ENCODE assay signal across 8 mouse cellular contexts in genomic region chr3:145904850-145905776, GRCm38 (mm10). TPM values are rescaled to one million over a fixed set of nuclear protein-coding genes. Genes with fewer than 3 reads are reported as not detected.
DNase-seq lines count a peak whose midpoint lies in the region; ATAC-seq lines count a peak whose summit lies in the region.

No protein-coding gene starts in this region.

- WGBS in intestine, embryonic 14.5 days, result 51% methylated on average over 22 of the region's 22 CpGs
- WGBS in limb, embryonic 11.5 days, result 58% methylated on average over 22 of the region's 22 CpGs
- WGBS in midbrain, embryonic 16.5 days, result 50% methylated on average over 22 of the region's 22 CpGs

- H3K9me3 ChIP-seq in intestine, embryonic 14.5 days (ENCODE audit: control insufficient read depth, low read length), result no peaks in the 10 kb centered on the region
- no peaks in the 10 kb centered on the region for H3K9me3 ChIP-seq in limb, embryonic 11.5 days (ENCODE audit: control insufficient read depth, low read length)
- H3K9me3 ChIP-seq in midbrain, embryonic 16.5 days (replicated peaks; ENCODE audit: control insufficient read depth, low read length, poor library complexity, severe bottlenecking), result no peaks in the 10 kb centered on the region

- no peak overlapping the region for H3K4me3 ChIP-seq in intestine, embryonic 14.5 days (ENCODE audit: low read depth, low read length)
- H3K4me3 ChIP-seq in limb, embryonic 11.5 days (ENCODE audit: low read depth, low read length), result no peak overlapping the region
- no peak overlapping the region for H3K4me3 ChIP-seq in midbrain, embryonic 16.5 days (ENCODE audit: low read depth, low read length)

- no peaks in the 10 kb centered on the region for H3K27me3 ChIP-seq in intestine, embryonic 14.5 days (replicated peaks; ENCODE audit: control insufficient read depth, insufficient read depth, low read length)
- no peaks in the 10 kb centered on the region for H3K27me3 ChIP-seq in limb, embryonic 11.5 days (ENCODE audit: control insufficient read depth, insufficient read depth, low read length)
- H3K27me3 ChIP-seq in midbrain, embryonic 16.5 days (ENCODE audit: control insufficient read depth, insufficient read depth, low read depth, low read length), result no peaks in the 10 kb centered on the region
- H3K27me3 ChIP-seq in splenic B cell, adult 2 months (ENCODE audit: control insufficient read depth, insufficient read depth, low read length, poor library complexity, severe bottlenecking), result no peaks in the 10 kb centered on the region

- DNase-seq in 416B (ENCODE audit: low read depth), result peak; percentile 76
- peak; percentile 67 for DNase-seq in R1 (ENCODE audit: low read depth, low spot score)
- DNase-seq in gastrocnemius, adult 8-10 months (ENCODE audit: low spot score in 2 of 2), result peak; percentile 10 to 41
- DNase-seq in intestine, embryonic 14.5 days (ENCODE audit: low spot score), result peak; percentile 98
- peak; percentile 95 for DNase-seq in limb, embryonic 11.5 days (ENCODE audit: low spot score)
- DNase-seq in splenic B cell, adult 2 months (ENCODE audit: low read depth, low spot score), result peak; percentile 70

- H3K9ac ChIP-seq in intestine, embryonic 14.5 days (ENCODE audit: low read length), result no peak overlapping the region; the same call in 1 of the 2 replicates
- no peak overlapping the region; the same call in 1 of the 2 replicates for H3K9ac ChIP-seq in limb, embryonic 11.5 days (ENCODE audit: low read length)
- H3K9ac ChIP-seq in midbrain, embryonic 16.5 days (ENCODE audit: low read depth, low read length), result peak overlapping the region; percentile 17; the same call in 1 of the 2 replicates

- no peaks in the 10 kb centered on the region for H3K36me3 ChIP-seq in intestine, embryonic 14.5 days (ENCODE audit: control insufficient read depth, insufficient read depth, low read length)
- H3K36me3 ChIP-seq in limb, embryonic 11.5 days (ENCODE audit: control insufficient read depth, insufficient read depth, low read length), result no peaks in the 10 kb centered on the region
- no peaks in the 10 kb centered on the region for H3K36me3 ChIP-seq in midbrain, embryonic 16.5 days (ENCODE audit: control insufficient read depth, insufficient read depth, low read length)
- H3K36me3 ChIP-seq in splenic B cell, adult 2 months (ENCODE audit: control insufficient read depth, insufficient read depth, low read length, poor library complexity, severe bottlenecking), result no peaks in the 10 kb centered on the region

- H3K4me2 ChIP-seq in intestine, embryonic 14.5 days (ENCODE audit: low read length), result peak overlapping the region; percentile 33
- H3K4me2 ChIP-seq in limb, embryonic 11.5 days (ENCODE audit: low read depth, severe bottlenecking), result no peak overlapping the region; the same call in 1 of the 2 replicates
- H3K4me2 ChIP-seq in midbrain, embryonic 16.5 days (ENCODE audit: low read length), result peak overlapping the region; percentile 44

- ATAC-seq in common myeloid progenitor, adult 5-6 weeks (replicated peaks; ENCODE audit: low read depth, poor library complexity, severe bottlenecking), result peak; percentile 74
- ATAC-seq in intestine, embryonic 14.5 days (replicated peaks; ENCODE audit: low FRiP score, low TSS enrichment, low read depth), result no peak; the same call in 1 of the 2 replicates
- 0 out of 2 replicates have a peak, but pooled peaks have one; percentile 39 for ATAC-seq in limb, embryonic 11.5 days (ENCODE audit: insufficient number of reproducible peaks, low FRiP score, low TSS enrichment, low read depth)
- ATAC-seq in midbrain, embryonic 16.5 days, result peak; percentile 71

- H3K4me1 ChIP-seq in intestine, embryonic 14.5 days (replicated peaks; ENCODE audit: control insufficient read depth, insufficient read depth, low read length), result no peaks in the 10 kb centered on the region; the same call in 1 of the 2 replicates
- no peaks in the 10 kb centered on the region for H3K4me1 ChIP-seq in limb, embryonic 11.5 days (ENCODE audit: control insufficient read depth, insufficient read depth, low read length)
- peaks cover 2% of the 10 kb centered on the region; the same call in 1 of the 2 replicates for H3K4me1 ChIP-seq in midbrain, embryonic 16.5 days (ENCODE audit: control insufficient read depth, insufficient read depth, low read length)

- no peak overlapping the region for H3K27ac ChIP-seq in intestine, embryonic 14.5 days (ENCODE audit: low read depth)
- no peak overlapping the region for H3K27ac ChIP-seq in limb, embryonic 11.5 days (replicated peaks; ENCODE audit: low read depth, low read length)
- H3K27ac ChIP-seq in midbrain, embryonic 16.5 days (ENCODE audit: low read length), result no peak overlapping the region

RNA-seq across cellular contexts. Expression of gene Bcl10, which starts 17.5 kb away (rescaled TPM):
- total RNA-seq in common myeloid progenitor, adult 5-6 weeks (2017), result 50.3 and 52.5 TPM in 2 replicates
- 10 to 100 TPM in 2 of 4 experiments, 1 to 10 TPM in 2; 9.0 to 11.2 (median 9.9) TPM for total RNA-seq in gastrocnemius, adult 8-10 months (2022)
- polyA plus RNA-seq in intestine, embryonic 14.5 days (2014; fragmentation: Nextera tagmentation; extraction: Ambion mirVana), result 52.9 and 53.5 TPM in 2 replicates
- polyA plus RNA-seq in limb, embryonic 11.5 days (2014; fragmentation: Nextera tagmentation; extraction: Ambion mirVana), result 54.7 and 57.7 TPM in 2 replicates
- polyA plus RNA-seq in midbrain, embryonic 16.5 days (2015; fragmentation: Nextera tagmentation; extraction: Ambion mirVana), result 30.2 and 32.6 TPM in 2 replicates

RNA-seq across cellular contexts. Expression of gene 2410004B18Rik, which starts 32.7 kb away (rescaled TPM):
- total RNA-seq in common myeloid progenitor, adult 5-6 weeks (2017), result 17.0 and 36.4 TPM in 2 replicates
- 10 to 100 TPM; 17.1 to 23.1 (median 19.4) TPM for total RNA-seq in gastrocnemius, adult 8-10 months (2022)
- polyA plus RNA-seq in intestine, embryonic 14.5 days (2014; fragmentation: Nextera tagmentation; extraction: Ambion mirVana), result 46.2 and 50.7 TPM in 2 replicates
- 55.1 and 61.3 TPM in 2 replicates for polyA plus RNA-seq in limb, embryonic 11.5 days (2014; fragmentation: Nextera tagmentation; extraction: Ambion mirVana)
- 88.2 and 96.1 TPM in 2 replicates for polyA plus RNA-seq in midbrain, embryonic 16.5 days (2015; fragmentation: Nextera tagmentation; extraction: Ambion mirVana)

Comparison
In these comparisons a context has a peak if more than half of its experiments do, and no peak if none do; other contexts are left out.
1. DNase-seq: peak in every context shown above with its lines; median percentile 98 in intestine, embryonic 14.5 days; 95 in limb, embryonic 11.5 days; 76 in 416B; 70 in splenic B cell, adult 2 months; 67 in R1; 26 in gastrocnemius, adult 8-10 months.